Mouse (Mus musculus) lung, postnatal 0 days (tissue): ENCODE measurements at regions not wholly inside any gene's neighbourhood (a gene's known extent, or its start where the extent isn't known, plus 50 kb on each side); places are given as distances from the start of the nearest gene placed in this dataset.

Experiments used
- ATAC-seq: fragments of 200-750 bp; cut with Nextera tagmentation; 2 replicates; pipeline ENCODE4 v1.8.0; 2017; ENCODE audit warnings: moderate library complexity
- DNase-seq: peaks from one replicate; pipeline ENCODE4 v3.0.0-alpha.2; 2016; ENCODE audit warnings: low spot score
- H3K27ac ChIP-seq: fragments of 300-500 bp; sonication (generic); 2 replicates; pipeline ENCODE4 v1.5.1; 2014; ENCODE audit warnings: antibody characterized with exemption, mild to moderate bottlenecking, low read length, mixed read lengths
- H3K27me3 ChIP-seq: fragments of 300-500 bp; sonication (generic); replicated peaks from 2 replicates; pipeline ENCODE4 v1.6.1; 2014; ENCODE audit warnings: low read length, mixed read lengths; ENCODE audit not compliant: insufficient read depth
- H3K36me3 ChIP-seq: fragments of 300-500 bp; sonication (generic); 2 replicates; pipeline ENCODE4 v1.6.1; 2014; ENCODE audit warnings: low read length, mixed read lengths; ENCODE audit not compliant: insufficient read depth
- H3K4me1 ChIP-seq: fragments of 300-500 bp; sonication (generic); 2 replicates; pipeline ENCODE4 v1.6.1; 2014; ENCODE audit warnings: antibody characterized with exemption, low read depth, low read length, mixed read lengths; ENCODE audit not compliant: insufficient read depth
- H3K4me2 ChIP-seq: fragments of 300-500 bp; sonication (generic); replicated peaks from 2 replicates; pipeline ENCODE4 v1.6.1; 2014; ENCODE audit warnings: low read depth, mild to moderate bottlenecking, low read length, moderate library complexity, mixed read lengths
- H3K4me3 ChIP-seq: fragments of 300-500 bp; sonication (generic); 2 replicates; pipeline ENCODE4 v1.5.1; 2014; ENCODE audit warnings: low read depth, low read length
- H3K9ac ChIP-seq: fragments of 300-500 bp; sonication (generic); replicated peaks from 2 replicates; pipeline ENCODE4 v1.6.1; 2014; ENCODE audit warnings: low read depth, mild to moderate bottlenecking
- H3K9me3 ChIP-seq: fragments of 300-500 bp; sonication (generic); 2 replicates; pipeline ENCODE4 v1.6.1; 2016; ENCODE audit warnings: low read length, mixed read lengths
- CTCF ChIP-seq: IDR thresholded peaks from 2 replicates; pipeline ENCODE4 v1.5.1; 2016; ENCODE audit warnings: antibody characterized with exemption, mild to moderate bottlenecking
- EP300 ChIP-seq: IDR thresholded peaks from 2 replicates; pipeline ENCODE4 v1.6.1; 2016; ENCODE audit warnings: antibody characterized with exemption, mild to moderate bottlenecking, control low read depth
- WGBS: fragments of 180-500 bp; shearing (Covaris S2); extraction: QIAGEN DNeasy Blood & Tissue Kit; methylation state at CpG from one replicate; pipeline ENCODE4 v1.1.7; 2014; 5-methylcytosine and 5-hydroxymethylcytosine counted together

DNA sequence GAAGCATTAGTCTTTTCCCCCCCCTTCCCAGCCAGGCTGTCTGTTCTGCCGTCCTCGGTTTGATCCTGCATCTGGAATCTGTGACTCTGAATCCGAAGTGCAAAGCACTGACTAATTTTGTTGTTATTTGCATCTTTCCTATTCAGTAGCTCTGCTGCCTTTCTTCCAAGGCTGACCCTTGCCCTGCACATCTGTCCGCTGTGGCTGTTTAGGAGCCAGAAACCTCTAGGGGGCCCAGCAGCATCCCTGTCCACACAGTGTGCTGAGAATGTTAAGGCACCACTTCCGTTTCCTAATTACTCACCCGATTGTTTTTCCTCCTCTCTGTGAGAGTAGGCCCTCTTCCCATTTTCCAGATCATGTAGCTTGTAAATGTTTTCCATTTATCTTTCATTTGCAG, 668.1 kb upstream of the Tenm4 start:
- Histone ChIP-seq H3K4me2 (no peak overlapping the region), H3K27me3 (no peaks in the 10 kb centered on the region), H3K4me1 (no peaks in the 10 kb centered on the region), H3K9ac (no peak overlapping the region), H3K9me3 (no peaks in the 10 kb centered on the region), H3K27ac (no peak overlapping the region), H3K4me3 (no peak overlapping the region), H3K36me3 (no peaks in the 10 kb centered on the region)
- 34% methylated on average over 6 of the region's 6 CpGs for WGBS
- no peak for ATAC-seq
- DNase-seq: no peak
- TF ChIP-seq CTCF (0 out of 2 replicates have a peak, but pooled peaks have one; percentile 7), EP300 (no peak)

DNA sequence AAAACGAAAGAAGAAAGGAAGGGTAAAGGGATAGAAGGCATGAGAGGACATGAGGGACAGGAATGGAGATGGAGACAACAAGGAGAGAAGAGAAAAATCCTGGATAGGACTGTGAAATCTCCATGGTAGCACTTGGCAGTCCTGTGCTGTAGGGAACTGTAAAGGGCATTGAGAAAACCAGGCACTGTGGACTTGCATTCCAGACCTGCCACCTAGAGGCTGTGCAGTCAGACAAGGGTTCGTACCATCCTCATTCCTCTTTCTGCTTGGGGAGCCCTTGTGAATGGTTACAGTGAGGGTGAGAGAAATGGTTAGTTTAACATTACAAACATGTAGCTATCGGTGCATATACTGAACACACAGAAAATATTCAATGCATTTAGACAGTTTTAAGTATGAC, 623.8 kb upstream of the Tenm4 start:
- Histone ChIP-seq H3K36me3 (no peaks in the 10 kb centered on the region), H3K27me3 (no peaks in the 10 kb centered on the region), H3K9me3 (no peaks in the 10 kb centered on the region), H3K27ac (no peak overlapping the region), H3K4me2 (no peak overlapping the region), H3K9ac (no peak overlapping the region), H3K4me3 (no peak overlapping the region), H3K4me1 (no peaks in the 10 kb centered on the region)
- TF ChIP-seq CTCF (no peak), EP300 (no peak)
- ATAC-seq (no peak), DNase-seq (no peak)
- WGBS: 57% methylated on average over 3 of the region's 3 CpGs

DNA sequence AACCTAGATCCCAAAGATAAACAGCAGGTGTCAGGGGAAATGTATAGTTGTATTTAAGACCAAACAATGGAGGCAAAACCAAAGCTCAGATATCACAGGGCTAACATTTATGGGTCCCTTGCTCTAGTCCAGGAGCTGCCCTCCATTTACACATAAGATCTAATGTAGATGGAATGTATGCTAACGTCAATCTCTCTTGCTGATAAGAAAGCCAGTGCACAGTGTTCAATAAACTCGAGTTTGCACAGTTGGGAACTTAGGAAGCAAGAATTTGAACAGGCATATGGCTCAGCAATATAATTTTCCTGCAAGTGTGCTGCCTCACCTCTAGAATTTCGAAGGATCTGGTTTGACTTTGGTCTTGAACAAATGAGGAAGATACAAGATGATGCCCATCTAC, 620.9 kb upstream of the Tenm4 start:
- ATAC-seq (no peak), DNase-seq (no peak)
- H3K4me2 ChIP-seq: no peak overlapping the region
- WGBS: 29% methylated on average over 3 of the region's 3 CpGs
- no peak overlapping the region for H3K4me3 ChIP-seq
- TF ChIP-seq EP300 (no peak), CTCF (no peak)
- no peak overlapping the region for H3K27ac ChIP-seq
- H3K27me3 ChIP-seq: no peaks in the 10 kb centered on the region
- H3K4me1 ChIP-seq: no peaks in the 10 kb centered on the region
- H3K36me3 ChIP-seq: no peaks in the 10 kb centered on the region
- H3K9ac ChIP-seq: no peak overlapping the region
- no peaks in the 10 kb centered on the region for H3K9me3 ChIP-seq

DNA sequence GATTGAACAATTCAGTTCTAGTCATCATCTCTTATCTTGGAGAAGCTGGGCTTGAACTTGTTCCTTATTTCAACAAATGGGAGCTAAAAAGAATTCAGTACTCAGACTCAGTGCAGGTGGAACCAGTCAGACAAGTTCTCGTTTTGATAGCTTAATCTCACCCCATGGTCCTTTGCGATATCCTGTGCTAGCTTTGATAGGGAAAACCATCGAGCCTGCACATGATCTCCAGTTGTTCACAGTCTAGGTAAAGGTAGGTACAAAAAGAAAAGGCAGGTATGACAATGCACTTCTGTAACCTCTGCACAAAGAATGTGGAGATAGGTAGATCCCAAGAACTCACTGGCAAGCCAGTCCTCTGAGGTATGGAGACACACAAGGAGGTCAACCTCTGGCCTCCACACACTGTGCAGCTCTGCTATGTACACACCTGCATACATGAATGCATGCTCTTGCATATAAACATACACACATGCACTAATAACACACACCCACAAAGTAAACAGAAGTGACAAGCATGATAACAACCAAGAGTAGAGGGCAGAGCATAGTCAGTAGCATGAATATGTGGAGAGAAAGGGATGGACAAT, 619.2 kb upstream of the Tenm4 start:
- Histone ChIP-seq H3K9ac (no peak overlapping the region), H3K4me2 (no peak overlapping the region), H3K27me3 (no peaks in the 10 kb centered on the region), H3K27ac (no peak overlapping the region), H3K4me3 (no peak overlapping the region), H3K9me3 (no peaks in the 10 kb centered on the region), H3K36me3 (no peaks in the 10 kb centered on the region), H3K4me1 (no peaks in the 10 kb centered on the region)
- ATAC-seq: no peak
- TF ChIP-seq CTCF: no peak
- no peak for TF ChIP-seq EP300
- DNase-seq: no peak
- 52% methylated on average over 3 of the region's 3 CpGs for WGBS

DNA sequence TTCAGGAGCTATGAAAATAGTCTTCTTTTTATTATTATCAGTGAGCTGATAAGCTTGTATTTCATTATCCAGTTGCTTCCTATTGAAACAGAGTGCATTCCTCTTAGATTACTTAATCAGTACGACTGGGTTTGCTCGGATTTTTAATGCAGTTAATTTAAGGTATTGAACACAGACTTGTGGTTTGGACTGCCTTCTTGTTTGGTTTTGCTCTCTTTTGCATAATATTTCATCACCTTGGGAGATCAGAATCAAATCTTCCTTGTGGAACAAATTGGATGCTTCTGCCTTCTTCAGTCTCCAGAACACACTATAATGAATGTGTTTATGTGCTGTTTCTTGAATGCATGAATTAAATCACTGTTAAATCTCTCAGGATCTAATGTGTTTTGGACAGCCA, 612.5 kb upstream of the Tenm4 start:
- no peak overlapping the region for H3K9ac ChIP-seq

DNA sequence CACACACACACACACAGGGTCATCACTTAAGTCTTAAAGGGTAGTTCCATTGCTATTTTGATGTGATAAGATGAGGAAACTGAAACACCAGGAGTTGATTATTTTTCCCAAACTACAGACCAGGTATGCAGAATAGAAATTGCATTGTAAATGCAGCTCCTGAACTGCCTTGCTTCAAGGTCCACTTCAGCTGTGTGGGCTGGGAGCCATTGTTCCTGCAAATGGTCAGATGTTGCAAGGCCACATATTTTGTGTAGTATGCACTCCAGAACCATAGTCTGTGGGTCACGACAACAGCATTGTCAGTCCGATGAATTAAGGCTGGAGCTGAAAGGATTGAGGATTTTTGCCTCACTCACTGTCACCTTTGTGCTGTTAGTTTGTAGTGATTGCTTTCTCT, 592.4 kb upstream of the Tenm4 start:
- no peaks in the 10 kb centered on the region for H3K4me1 ChIP-seq

More for the DNA sequence above, 612.5 kb upstream of the Tenm4 start:
- Histone ChIP-seq H3K9me3 (no peaks in the 10 kb centered on the region), H3K4me2 (no peak overlapping the region), H3K36me3 (no peaks in the 10 kb centered on the region), H3K4me1 (no peaks in the 10 kb centered on the region), H3K4me3 (no peak overlapping the region), H3K27me3 (no peaks in the 10 kb centered on the region), H3K27ac (no peak overlapping the region)
- TF ChIP-seq EP300 (no peak), CTCF (no peak)
- ATAC-seq (no peak), DNase-seq (no peak)
- WGBS: 54% methylated on average over 2 of the region's 2 CpGs

DNA sequence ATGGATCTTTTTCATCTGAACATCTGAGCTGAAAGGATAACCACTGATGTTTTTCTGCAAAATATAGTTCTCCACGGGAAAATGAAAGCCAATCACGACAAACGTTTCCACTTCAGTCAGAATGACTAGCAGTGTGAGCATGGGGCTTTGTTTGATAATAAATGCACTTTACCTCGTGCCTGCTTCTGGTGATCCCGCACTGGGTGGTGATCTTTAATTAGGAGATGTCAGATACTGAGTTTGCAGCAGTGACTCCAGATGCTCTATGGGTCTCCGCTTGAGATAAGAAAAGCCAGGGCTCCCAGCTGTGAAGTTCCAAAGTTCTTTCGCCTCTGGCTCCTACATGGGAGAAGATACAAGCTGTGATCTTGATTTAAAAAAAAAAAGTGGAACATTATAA, 589.7 kb upstream of the Tenm4 start:
- no peaks in the 10 kb centered on the region for H3K4me1 ChIP-seq
- 57% methylated on average over 7 of the region's 7 CpGs for WGBS
- H3K27ac ChIP-seq: no peak overlapping the region
- H3K27me3 ChIP-seq: no peaks in the 10 kb centered on the region
- H3K4me3 ChIP-seq: no peak overlapping the region
- TF ChIP-seq EP300 (no peak), CTCF (no peak)
- DNase-seq (no peak), ATAC-seq (no peak)
- H3K9ac ChIP-seq: no peak overlapping the region
- H3K36me3 ChIP-seq: no peaks in the 10 kb centered on the region
- no peaks in the 10 kb centered on the region for H3K9me3 ChIP-seq
- no peak overlapping the region for H3K4me2 ChIP-seq

More for the DNA sequence above, 592.4 kb upstream of the Tenm4 start:
- DNase-seq (peak; percentile 54), ATAC-seq (peak; percentile 69)
- H3K36me3 ChIP-seq: no peaks in the 10 kb centered on the region
- H3K4me2 ChIP-seq: no peak overlapping the region
- H3K27ac ChIP-seq: no peak overlapping the region
- no peak overlapping the region for H3K9ac ChIP-seq
- no peaks in the 10 kb centered on the region for H3K27me3 ChIP-seq
- 64% methylated on average over 2 of the region's 2 CpGs for WGBS
- TF ChIP-seq CTCF: no peak
- no peak for TF ChIP-seq EP300
- H3K9me3 ChIP-seq: no peaks in the 10 kb centered on the region
- H3K4me3 ChIP-seq: no peak overlapping the region
